Mouse (Mus musculus): ENCODE data around the gene Elavl1.

- TF ChIP-seq CTCF (IDR thresholded peaks at IDR 0.05; ENCODE audit: low read depth, low read length) (no peak), POLR2A (IDR thresholded peaks at IDR 0.05; ENCODE audit: borderline replicate concordance, low read depth, low read length) (no peak)
Observed at GRCm38 (mm10) chr8:4353741-4354140, 28.5 kb upstream of the Elavl1 start.
